ENCODE assay signal across 8 mouse cellular contexts in genomic region chr2:118542971-118543573, GRCm38 (mm10). TPM values are rescaled to one million over a fixed set of nuclear protein-coding genes. Genes with fewer than 3 reads are reported as not detected.
DNase-seq lines count a peak whose midpoint lies in the region; ATAC-seq and TF ChIP-seq lines count a peak whose summit lies in the region.

No protein-coding gene starts in this region.

- intact Hi-C loops in heart, postnatal 10 days (cut with DNase I) = no loop called here

- peak; percentile 5; the same call in 1 of the 2 replicates for TF ChIP-seq CTCF in spleen, adult 2 months (IDR thresholded peaks at IDR 0.05; ENCODE audit: extremely low read depth, insufficient read depth, insufficient read length, insufficient replicate concordance)
- TF ChIP-seq CTCF in thymus, adult 2 months (IDR thresholded peaks at IDR 0.05; ENCODE audit: borderline replicate concordance, control insufficient read depth, extremely low read depth, insufficient read depth, low read length, poor library complexity) = no peak

- H3K4me2 ChIP-seq in heart, embryonic 11.5 days = no peak overlapping the region
- H3K4me2 ChIP-seq in hindbrain, embryonic 13.5 days = no peak overlapping the region
- peak overlapping the region; percentile 67 for H3K4me2 ChIP-seq in stomach, embryonic 16.5 days (ENCODE audit: low read depth, low read length)

- no peak overlapping the region for H3K9ac ChIP-seq in heart, embryonic 11.5 days (ENCODE audit: low read depth, low read length)
- no peak overlapping the region for H3K9ac ChIP-seq in hindbrain, embryonic 13.5 days
- H3K9ac ChIP-seq in stomach, embryonic 16.5 days (ENCODE audit: low read length) = peak overlapping the region; percentile 73; the same call in 1 of the 2 replicates

- no peak overlapping the region for H3K4me3 ChIP-seq in heart, embryonic 11.5 days (ENCODE audit: low read depth, low read length)
- H3K4me3 ChIP-seq in spleen, adult 2 months (ENCODE audit: extremely low read depth, insufficient read depth, insufficient read length) = no peak overlapping the region
- no peak overlapping the region for H3K4me3 ChIP-seq in hindbrain, embryonic 13.5 days
- peak overlapping the region; percentile 47; the same call in 1 of the 2 replicates for H3K4me3 ChIP-seq in stomach, embryonic 16.5 days (replicated peaks; ENCODE audit: low read length)
- H3K4me3 ChIP-seq in thymus, adult 2 months (ENCODE audit: control insufficient read depth, insufficient read depth, low read length) = no peak overlapping the region

- peaks cover 84% of the 10 kb centered on the region for H3K4me1 ChIP-seq in heart, embryonic 11.5 days (ENCODE audit: control insufficient read depth, insufficient read depth, low read length)
- H3K4me1 ChIP-seq in spleen, adult 2 months (ENCODE audit: control insufficient read depth, insufficient read depth, insufficient read length) = peaks cover 53% of the 10 kb centered on the region
- peaks cover 75% of the 10 kb centered on the region for H3K4me1 ChIP-seq in hindbrain, embryonic 13.5 days (replicated peaks)
- H3K4me1 ChIP-seq in stomach, embryonic 16.5 days (ENCODE audit: control insufficient read depth, insufficient read depth, low read length) = peaks cover 82% of the 10 kb centered on the region
- H3K4me1 ChIP-seq in thymus, adult 2 months (replicated peaks; ENCODE audit: control insufficient read depth, insufficient read depth, low read length) = peaks cover 72% of the 10 kb centered on the region

- ATAC-seq in heart, embryonic 11.5 days (replicated peaks; ENCODE audit: insufficient number of reproducible peaks, low FRiP score, low TSS enrichment) = no peak
- no peak for ATAC-seq in hindbrain, embryonic 13.5 days (ENCODE audit: low FRiP score)
- no peak for ATAC-seq in stomach, embryonic 16.5 days (ENCODE audit: insufficient read depth, low FRiP score)
- no peak for ATAC-seq in monocyte, adult 5-6 weeks (replicated peaks; ENCODE audit: insufficient number of reproducible peaks, low FRiP score, low TSS enrichment, poor library complexity, severe bottlenecking)

- H3K9me3 ChIP-seq in heart, embryonic 11.5 days (replicated peaks; ENCODE audit: control insufficient read depth, low read length) = no peaks in the 10 kb centered on the region
- no peaks in the 10 kb centered on the region for H3K9me3 ChIP-seq in hindbrain, embryonic 13.5 days
- H3K9me3 ChIP-seq in stomach, embryonic 16.5 days (replicated peaks; ENCODE audit: control insufficient read depth, low read length) = no peaks in the 10 kb centered on the region

- no peak for TF ChIP-seq POLR2A in spleen, adult 2 months (IDR thresholded peaks at IDR 0.05; ENCODE audit: low read depth, low read length)
- TF ChIP-seq POLR2A in thymus, adult 2 months (IDR thresholded peaks at IDR 0.05; ENCODE audit: control insufficient read depth, extremely low read depth, insufficient read depth, low read length, poor library complexity) = no peak

- DNase-seq in heart, postnatal 10 days = no peak
- DNase-seq in spleen, adult 2 months (ENCODE audit: low read depth in 1 of 2, low spot score in 2 of 2) = no peak
- DNase-seq in spleen, postnatal 14 days (ENCODE audit: low spot score in 2 of 2) = no peak
- DNase-seq in thymus, adult 2 months = no peak

- WGBS in heart, embryonic 11.5 days (ENCODE audit: insufficient replicate concordance) = 68% methylated on average over 1 of the region's 1 CpGs
- 92% methylated on average over 1 of the region's 1 CpGs for WGBS in spleen, adult 2 months
- 85% methylated on average over 1 of the region's 1 CpGs for WGBS in hindbrain, embryonic 13.5 days
- 88% methylated on average over 1 of the region's 1 CpGs for WGBS in stomach, embryonic 16.5 days
- WGBS in thymus, adult 2 months = 94% methylated on average over 1 of the region's 1 CpGs

- peak overlapping the region; percentile 90 for H3K27ac ChIP-seq in heart, embryonic 11.5 days (ENCODE audit: low read depth, low read length)
- no peak overlapping the region for H3K27ac ChIP-seq in spleen, adult 2 months (ENCODE audit: insufficient read depth, low read length)
- H3K27ac ChIP-seq in hindbrain, embryonic 13.5 days = peak overlapping the region; percentile 81; the same call in 1 of the 2 replicates
- H3K27ac ChIP-seq in stomach, embryonic 16.5 days (ENCODE audit: low read length) = peak overlapping the region; percentile 98
- no peak overlapping the region for H3K27ac ChIP-seq in thymus, adult 2 months (ENCODE audit: control insufficient read depth, insufficient read depth, low read length)

- no peaks in the 10 kb centered on the region for H3K27me3 ChIP-seq in heart, embryonic 11.5 days (ENCODE audit: control insufficient read depth, insufficient read depth, low read length)
- no peaks in the 10 kb centered on the region for H3K27me3 ChIP-seq in spleen, adult 2 months (ENCODE audit: control insufficient read depth, insufficient read depth, low read length)
- H3K27me3 ChIP-seq in hindbrain, embryonic 13.5 days = peaks cover 11% of the 10 kb centered on the region
- H3K27me3 ChIP-seq in stomach, embryonic 16.5 days (ENCODE audit: control insufficient read depth, insufficient read depth, low read length) = no peaks in the 10 kb centered on the region
- no peaks in the 10 kb centered on the region for H3K27me3 ChIP-seq in thymus, adult 2 months (ENCODE audit: control insufficient read depth, insufficient read depth, low read length)

- no peaks in the 10 kb centered on the region for H3K36me3 ChIP-seq in heart, embryonic 11.5 days (ENCODE audit: control insufficient read depth, insufficient read depth, low read length)
- peaks cover 2% of the 10 kb centered on the region; the same call in 1 of the 2 replicates for H3K36me3 ChIP-seq in spleen, adult 2 months (ENCODE audit: control insufficient read depth, insufficient read depth, low read length)
- peaks cover 4% of the 10 kb centered on the region; the same call in 1 of the 2 replicates for H3K36me3 ChIP-seq in hindbrain, embryonic 13.5 days
- peaks cover 2% of the 10 kb centered on the region; the same call in 1 of the 2 replicates for H3K36me3 ChIP-seq in stomach, embryonic 16.5 days (ENCODE audit: control insufficient read depth, insufficient read depth, low read length)
- no peaks in the 10 kb centered on the region for H3K36me3 ChIP-seq in thymus, adult 2 months (ENCODE audit: control insufficient read depth, insufficient read depth, low read length)

RNA-seq across cellular contexts. Expression of gene Bmf, which starts 6.4 kb away (rescaled TPM):
- polyA plus RNA-seq in heart, embryonic 11.5 days (2014; fragmentation: Nextera tagmentation; extraction: Ambion mirVana) = 2.6 and 3.7 TPM in 2 replicates
- 10 to 100 TPM; 12.3 to 17.1 TPM for total RNA-seq in heart, postnatal 10 days (2021)
- polyA plus RNA-seq in spleen, adult 2 months (2012; rRNA removed) = 24.8 and 32.4 TPM in 2 replicates
- 4.7 and 5.3 TPM in 2 replicates for polyA plus RNA-seq in hindbrain, embryonic 13.5 days (2015; fragmentation: Nextera tagmentation; extraction: Ambion mirVana)
- 4.2 and 4.4 TPM in 2 replicates for polyA plus RNA-seq in stomach, embryonic 16.5 days (2015; fragmentation: Nextera tagmentation; extraction: Ambion mirVana)
- polyA plus RNA-seq in thymus, adult 2 months (2012; rRNA removed) = 67.3 and 80.9 TPM in 2 replicates
- total RNA-seq in monocyte, adult 5-6 weeks (2017) = 21.5 to 42.1 TPM (median 35.4 TPM) in 3 replicates

RNA-seq across cellular contexts. Expression of gene Bub1b, which starts 54.9 kb away (rescaled TPM):
- 67.3 and 83.3 TPM in 2 replicates for polyA plus RNA-seq in heart, embryonic 11.5 days (2014; fragmentation: Nextera tagmentation; extraction: Ambion mirVana)
- total RNA-seq in heart, postnatal 10 days (2021) = 10 to 100 TPM; 15.4 to 15.9 TPM
- polyA plus RNA-seq in spleen, adult 2 months (2012; rRNA removed) = 5.0 and 5.7 TPM in 2 replicates
- polyA plus RNA-seq in hindbrain, embryonic 13.5 days (2015; fragmentation: Nextera tagmentation; extraction: Ambion mirVana) = 19.1 and 20.5 TPM in 2 replicates
- 66.2 and 67.4 TPM in 2 replicates for polyA plus RNA-seq in stomach, embryonic 16.5 days (2015; fragmentation: Nextera tagmentation; extraction: Ambion mirVana)
- 42.0 and 53.7 TPM in 2 replicates for polyA plus RNA-seq in thymus, adult 2 months (2012; rRNA removed)
- total RNA-seq in monocyte, adult 5-6 weeks (2017) = 9.5 to 15.1 TPM (median 11.3 TPM) in 3 replicates

Comparison
In these comparisons a context has a peak if more than half of its experiments do, and no peak if none do; other contexts are left out.
1. H3K27ac ChIP-seq: peak in heart, embryonic 11.5 days (single experiment), hindbrain, embryonic 13.5 days (single experiment) and stomach, embryonic 16.5 days (single experiment); none in spleen, adult 2 months (single experiment) and thymus, adult 2 months (single experiment).